Mouse (Mus musculus) adipocyte (in vitro differentiated cells): Measurements from ENCODE around the gene Zfp444.
"Not testable (repeated sequence)": the region's sequence is repeated elsewhere in the genome, so short reads cannot be mapped to it uniquely, and the experiment has no call there.

Experiments
- DNase-seq: peaks from one replicate; pipeline ENCODE4 v3.0.0-alpha.2; 2016; ENCODE audit warnings: low spot score

The Zfp444 gene

GRCm38 (mm10) chr7:6214691-6215090, 42.7 kb downstream of the Zfp444 start:
- DNase-seq, result not testable (repeated sequence)

- DNase-seq, result no peak
Measured at GRCm38 (mm10) chr7:6220147-6220546, 48.1 kb downstream of the Zfp444 start.

GRCm38 (mm10) chr7:6221978-6222377, 50.0 kb downstream of the Zfp444 start, which contains the start of gene Zscan5b:
Zscan5b (plus strand) TSS chr7:6222278.
- no peak for DNase-seq

GRCm38 (mm10) chr7:6228491-6228890, 56.5 kb downstream of the Zfp444 start:
- DNase-seq, result not testable (repeated sequence)

GRCm38 (mm10) chr7:6239787-6240186, 67.8 kb downstream of the Zfp444 start:
- DNase-seq, result no peak

- peak; percentile 69 for DNase-seq
Measured at GRCm38 (mm10) chr7:6240841-6241425, 68.9 kb downstream of the Zfp444 start.
